Mouse (Mus musculus) midbrain, embryonic 15.5 days (tissue): ENCODE measurements around the gene Dnmbp. TPM values are rescaled to one million over a fixed set of nuclear protein-coding genes. Genes with fewer than 3 reads are reported as not detected.

ENCODE experiments used
- ATAC-seq: fragments of 200-750 bp; cut with Nextera tagmentation; replicated peaks from 2 replicates; pipeline ENCODE4 v1.8.0; 2017; ENCODE audit warnings: moderate TSS enrichment
- H3K27ac ChIP-seq: fragments of 300-500 bp; sonication (generic); 2 replicates; pipeline ENCODE4 v1.5.1; 2015; ENCODE audit warnings: mild to moderate bottlenecking, inconsistent platforms
- H3K27me3 ChIP-seq: fragments of 300-500 bp; sonication (generic); replicated peaks from 2 replicates; pipeline ENCODE4 v1.6.1; 2015; ENCODE audit warnings: inconsistent platforms
- H3K36me3 ChIP-seq: fragments of 300-500 bp; sonication (generic); replicated peaks from 2 replicates; pipeline ENCODE4 v1.6.1; 2015; ENCODE audit warnings: inconsistent platforms
- H3K4me1 ChIP-seq: fragments of 300-500 bp; sonication (generic); 2 replicates; pipeline ENCODE4 v1.6.1; 2015; ENCODE audit warnings: inconsistent platforms
- H3K4me2 ChIP-seq: fragments of 300-500 bp; sonication (generic); 2 replicates; pipeline ENCODE4 v1.6.1; 2015; ENCODE audit warnings: inconsistent platforms, mild to moderate bottlenecking, moderate library complexity
- H3K4me3 ChIP-seq: fragments of 300-500 bp; sonication (generic); 2 replicates; pipeline ENCODE4 v1.5.1; 2015; ENCODE audit warnings: mild to moderate bottlenecking, inconsistent platforms
- H3K9ac ChIP-seq: fragments of 300-500 bp; sonication (generic); 2 replicates; pipeline ENCODE4 v1.6.1; 2015; ENCODE audit warnings: mild to moderate bottlenecking, inconsistent platforms
- H3K9me3 ChIP-seq: fragments of 300-500 bp; sonication (generic); 2 replicates; pipeline ENCODE4 v1.6.1; 2016; ENCODE audit warnings: inconsistent platforms
- WGBS: fragments of 180-500 bp; shearing (Covaris S2); methylation state at CpG from one replicate; pipeline ENCODE4 v1.1.7; 2015; ENCODE audit warnings: mixed read lengths; 5-methylcytosine and 5-hydroxymethylcytosine counted together
- polyA plus RNA-seq: library from polyadenylated mRNA; unstranded; fragments of >200 nt; fragmentation: Nextera tagmentation; extraction: Ambion mirVana; gene quantifications from 2 replicates; pipeline ENCODE4 v1.2.1, GENCODE M21; 2015

Gene Dnmbp
- polyA plus RNA-seq, 1 experiment from 2014 or later = 8.1 TPM

DNA sequence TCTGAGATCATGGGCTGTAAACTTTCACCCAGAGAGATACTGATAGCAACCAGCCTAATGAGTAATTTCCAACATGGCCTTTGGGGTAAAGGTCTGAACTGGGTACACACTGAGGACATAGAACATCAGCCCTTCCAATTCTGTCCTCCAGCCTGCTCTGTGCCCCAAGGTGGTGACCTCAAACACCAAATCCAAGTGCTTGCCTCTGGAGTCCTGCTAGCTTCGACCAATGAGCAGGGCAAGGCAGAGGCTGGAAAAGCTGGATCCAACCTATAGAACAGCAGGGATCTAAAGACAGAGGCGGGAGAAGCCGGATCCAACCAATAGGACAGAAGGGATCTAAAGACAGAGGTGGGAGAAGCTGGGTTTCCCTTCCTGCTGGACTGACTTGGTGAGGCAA lies 21.2 kb downstream of the Dnmbp start:
- no peak overlapping the region for H3K9ac ChIP-seq
- H3K4me2 ChIP-seq = no peak overlapping the region
- H3K36me3 ChIP-seq = no peaks in the 10 kb centered on the region
- H3K27me3 ChIP-seq = no peaks in the 10 kb centered on the region
- H3K27ac ChIP-seq = no peak overlapping the region
- no peak for ATAC-seq
- no peaks in the 10 kb centered on the region for H3K9me3 ChIP-seq
- WGBS = 80% methylated on average over 3 of the region's 3 CpGs
- peaks cover 3% of the 10 kb centered on the region; the same call in 1 of the 2 replicates for H3K4me1 ChIP-seq
- no peak overlapping the region for H3K4me3 ChIP-seq

- Histone ChIP-seq H3K36me3 (no peaks in the 10 kb centered on the region), H3K4me1 (peaks cover 3% of the 10 kb centered on the region; the same call in 1 of the 2 replicates), H3K4me2 (no peak overlapping the region), H3K9ac (no peak overlapping the region), H3K4me3 (no peak overlapping the region), H3K9me3 (no peaks in the 10 kb centered on the region), H3K27ac (no peak overlapping the region), H3K27me3 (no peaks in the 10 kb centered on the region)
- WGBS = 93% methylated on average over 6 of the region's 6 CpGs
- no peak for ATAC-seq
These were observed 22.2 kb downstream of the Dnmbp start for GRCm38 (mm10) chr19:43917763-43918162.

DNA sequence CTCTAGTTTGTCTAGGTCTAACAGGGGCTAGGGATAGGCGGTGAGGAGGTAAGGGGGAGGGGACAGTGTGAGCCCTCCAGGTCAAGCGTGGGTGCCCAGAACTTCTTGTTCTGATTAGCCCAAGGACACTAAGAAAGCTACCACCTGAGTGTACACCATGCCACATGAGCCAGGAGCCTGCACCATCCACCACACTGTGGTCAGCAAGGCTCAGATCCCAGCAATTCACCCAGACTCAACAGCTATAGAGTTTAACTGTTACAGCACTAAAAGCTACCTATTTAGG lies 22.6 kb downstream of the Dnmbp start:
- H3K9me3 ChIP-seq = no peaks in the 10 kb centered on the region
- H3K36me3 ChIP-seq = no peaks in the 10 kb centered on the region
- no peak overlapping the region for H3K27ac ChIP-seq
- WGBS = 83% methylated on average over 2 of the region's 2 CpGs
- peaks cover 3% of the 10 kb centered on the region; the same call in 1 of the 2 replicates for H3K4me1 ChIP-seq
- no peak overlapping the region for H3K4me2 ChIP-seq
- ATAC-seq = no peak
- H3K27me3 ChIP-seq = no peaks in the 10 kb centered on the region
- no peak overlapping the region for H3K4me3 ChIP-seq
- H3K9ac ChIP-seq = no peak overlapping the region

DNA sequence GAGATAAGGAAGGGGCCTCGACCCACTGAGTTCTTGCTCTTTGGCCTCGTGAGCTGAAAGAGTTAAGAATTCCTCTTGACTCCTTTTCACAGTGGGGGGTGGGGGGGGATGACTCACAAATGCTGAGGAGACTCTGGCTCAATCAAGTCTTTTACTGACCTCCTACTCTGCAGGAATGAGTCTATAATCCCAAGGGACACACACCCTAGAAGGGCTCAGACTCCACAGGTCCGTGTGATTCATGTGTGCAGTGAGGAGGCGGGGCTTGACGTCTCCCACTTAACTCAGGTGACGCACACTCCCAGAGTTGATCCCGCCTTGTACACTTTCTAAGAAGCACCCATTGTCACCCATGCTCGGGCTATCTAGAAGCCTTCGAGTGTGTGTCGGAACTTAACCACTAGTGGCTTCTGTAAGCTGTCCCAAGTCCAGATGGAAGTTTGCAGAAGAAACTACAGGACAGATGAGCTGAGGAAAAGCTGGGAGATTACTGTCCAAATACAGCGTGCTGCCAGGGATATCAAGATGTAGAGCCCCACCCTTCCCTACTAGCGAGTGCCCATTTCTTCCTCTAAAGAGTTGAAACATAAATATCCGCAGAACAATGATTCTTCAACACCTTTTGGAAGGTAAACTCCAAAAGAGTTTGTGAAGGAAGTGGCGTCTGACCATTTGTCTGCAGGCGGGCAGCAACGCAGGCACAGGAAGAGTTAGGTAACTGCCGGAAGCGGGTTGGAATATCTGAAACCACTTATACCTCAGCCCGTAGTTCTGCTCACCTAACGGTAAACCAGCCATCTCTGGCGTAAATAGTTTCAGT lies 23.2 kb downstream of the Dnmbp start:
- H3K36me3 ChIP-seq = no peaks in the 10 kb centered on the region
- no peaks in the 10 kb centered on the region for H3K9me3 ChIP-seq
- H3K4me2 ChIP-seq = no peak overlapping the region
- H3K4me1 ChIP-seq = peaks cover 3% of the 10 kb centered on the region; the same call in 1 of the 2 replicates
- ATAC-seq = no peak
- no peak overlapping the region for H3K9ac ChIP-seq
- 68% methylated on average over 21 of the region's 21 CpGs for WGBS
- H3K27me3 ChIP-seq = no peaks in the 10 kb centered on the region
- no peak overlapping the region for H3K4me3 ChIP-seq
- H3K27ac ChIP-seq = no peak overlapping the region

DNA sequence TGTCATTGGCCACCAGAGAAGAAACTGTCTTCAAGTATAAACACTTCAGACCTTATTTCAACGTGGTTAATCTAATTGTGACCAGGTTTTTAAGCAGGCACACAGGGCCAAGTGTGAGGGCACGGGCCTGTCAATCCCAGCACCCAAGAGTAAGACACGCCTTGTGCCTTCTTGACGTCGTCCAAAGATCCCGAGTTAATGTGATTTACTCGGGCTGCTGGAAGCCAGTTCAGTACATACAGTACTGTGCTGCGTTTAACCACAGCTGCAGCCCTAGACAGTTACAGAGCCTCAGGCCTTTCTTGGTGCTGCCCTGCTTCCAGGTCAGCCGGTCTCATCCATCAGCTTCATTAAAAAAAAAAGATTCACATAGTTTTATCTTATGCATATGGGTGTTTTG lies 24.6 kb downstream of the Dnmbp start:
- Histone ChIP-seq H3K9ac (no peak overlapping the region), H3K4me2 (no peak overlapping the region), H3K36me3 (no peaks in the 10 kb centered on the region; the same call in 1 of the 2 replicates), H3K4me1 (no peaks in the 10 kb centered on the region), H3K27ac (no peak overlapping the region), H3K9me3 (no peaks in the 10 kb centered on the region), H3K27me3 (no peaks in the 10 kb centered on the region), H3K4me3 (no peak overlapping the region)
- 72% methylated on average over 9 of the region's 9 CpGs for WGBS
- no peak for ATAC-seq

DNA sequence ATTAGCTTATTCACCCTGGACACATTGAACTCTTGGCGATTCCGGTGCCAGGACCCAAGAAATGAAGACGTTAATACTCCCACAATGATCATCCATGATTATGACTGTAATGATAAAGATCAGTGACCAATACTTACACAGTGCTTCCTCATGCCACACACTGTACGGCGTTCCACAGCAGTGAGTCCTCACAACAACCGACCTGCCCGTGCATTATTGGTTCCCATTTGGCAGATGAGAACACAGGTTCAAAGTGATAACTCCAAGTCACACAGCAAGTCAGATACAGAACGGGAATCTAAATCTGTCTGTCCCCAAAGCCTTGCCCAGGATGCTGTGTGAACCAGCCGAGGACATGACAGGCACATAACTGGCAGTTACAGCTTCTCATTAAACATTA lies 25.0 kb downstream of the Dnmbp start:
- ATAC-seq = no peak
- Histone ChIP-seq H3K9me3 (no peaks in the 10 kb centered on the region), H3K9ac (no peak overlapping the region), H3K4me2 (no peak overlapping the region), H3K27ac (no peak overlapping the region), H3K4me1 (no peaks in the 10 kb centered on the region), H3K27me3 (no peaks in the 10 kb centered on the region), H3K36me3 (no peaks in the 10 kb centered on the region; the same call in 1 of the 2 replicates), H3K4me3 (no peak overlapping the region)
- WGBS = 91% methylated on average over 9 of the region's 9 CpGs

- 91% methylated on average over 4 of the region's 4 CpGs for WGBS
- no peaks in the 10 kb centered on the region for H3K4me1 ChIP-seq
- no peak overlapping the region for H3K4me3 ChIP-seq
- no peaks in the 10 kb centered on the region; the same call in 1 of the 2 replicates for H3K36me3 ChIP-seq
- H3K4me2 ChIP-seq = no peak overlapping the region
- ATAC-seq = no peak
- no peaks in the 10 kb centered on the region for H3K9me3 ChIP-seq
- H3K27me3 ChIP-seq = no peaks in the 10 kb centered on the region
- no peak overlapping the region for H3K27ac ChIP-seq
- no peak overlapping the region for H3K9ac ChIP-seq
These were observed 27.1 kb downstream of the Dnmbp start for GRCm38 (mm10) chr19:43912775-43913486.

- Histone ChIP-seq H3K27ac (no peak overlapping the region), H3K9ac (no peak overlapping the region), H3K27me3 (no peaks in the 10 kb centered on the region), H3K4me3 (no peak overlapping the region), H3K4me1 (no peaks in the 10 kb centered on the region), H3K36me3 (no peaks in the 10 kb centered on the region; the same call in 1 of the 2 replicates), H3K9me3 (no peaks in the 10 kb centered on the region), H3K4me2 (no peak overlapping the region)
- 92% methylated on average over 7 of the region's 7 CpGs for WGBS
- ATAC-seq = no peak
These were observed 33.5 kb downstream of the Dnmbp start for GRCm38 (mm10) chr19:43906492-43906891.

DNA sequence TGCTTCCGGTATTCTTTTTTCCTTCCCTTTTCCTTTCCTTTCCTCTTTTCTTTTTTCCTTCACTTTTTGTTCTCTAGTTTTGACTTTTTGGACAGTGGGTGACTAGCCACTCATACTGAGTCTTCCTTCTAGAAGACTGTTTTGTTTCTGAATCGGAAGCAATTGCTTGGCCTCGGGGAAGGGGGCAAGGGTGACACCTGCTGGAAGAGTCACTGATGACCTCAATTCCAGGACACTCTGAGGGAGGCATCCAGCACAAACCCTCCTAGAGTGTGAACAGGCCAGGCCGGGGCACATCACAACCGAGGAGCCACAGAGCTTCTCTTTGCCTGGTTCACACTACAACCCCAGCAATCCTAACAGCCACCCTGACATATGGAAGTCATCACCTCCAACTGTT lies 34.0 kb downstream of the Dnmbp start:
- H3K27ac ChIP-seq = no peak overlapping the region

DNA sequence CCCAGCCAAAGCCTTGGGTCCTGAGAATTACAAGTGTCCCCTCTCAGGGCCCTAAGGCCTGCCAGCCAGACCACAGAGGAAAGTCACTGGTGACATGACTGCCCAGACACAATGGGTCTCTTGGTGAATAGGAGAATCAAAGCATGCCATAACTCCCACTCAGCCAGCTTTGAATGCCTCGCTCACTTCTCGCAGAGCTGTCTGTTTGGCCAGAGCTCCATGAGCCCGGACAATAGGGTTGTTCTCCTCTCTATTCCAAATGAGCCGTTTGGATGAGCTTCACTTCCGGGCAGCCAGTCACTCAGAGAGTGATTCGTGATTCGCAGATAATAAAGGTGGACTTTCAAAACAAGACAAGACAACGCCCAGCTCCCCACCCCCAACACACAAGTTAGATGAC lies 34.9 kb downstream of the Dnmbp start:
- no peak overlapping the region for H3K4me3 ChIP-seq
- no peaks in the 10 kb centered on the region for H3K4me1 ChIP-seq
- no peak for ATAC-seq
- H3K36me3 ChIP-seq = no peaks in the 10 kb centered on the region
- H3K9me3 ChIP-seq = no peaks in the 10 kb centered on the region
- H3K9ac ChIP-seq = no peak overlapping the region
- WGBS = 18% methylated on average over 8 of the region's 8 CpGs
- H3K27ac ChIP-seq = no peak overlapping the region
- H3K27me3 ChIP-seq = no peaks in the 10 kb centered on the region
- no peak overlapping the region for H3K4me2 ChIP-seq

More for the DNA sequence above, 34.0 kb downstream of the Dnmbp start:
- no peak overlapping the region for H3K4me3 ChIP-seq
- no peak overlapping the region for H3K9ac ChIP-seq
- H3K4me1 ChIP-seq = no peaks in the 10 kb centered on the region
- no peaks in the 10 kb centered on the region; the same call in 1 of the 2 replicates for H3K36me3 ChIP-seq
- H3K4me2 ChIP-seq = no peak overlapping the region
- no peaks in the 10 kb centered on the region for H3K9me3 ChIP-seq
- no peak for ATAC-seq
- WGBS = 42% methylated on average over 5 of the region's 5 CpGs
- no peaks in the 10 kb centered on the region for H3K27me3 ChIP-seq

GRCm38 (mm10) chr19:43904327-43904726 lies 35.7 kb downstream of the Dnmbp start:
- no peaks in the 10 kb centered on the region for H3K27me3 ChIP-seq
- ATAC-seq = no peak
- no peaks in the 10 kb centered on the region for H3K4me1 ChIP-seq
- no peak overlapping the region for H3K4me2 ChIP-seq
- no peaks in the 10 kb centered on the region for H3K36me3 ChIP-seq
- H3K9ac ChIP-seq = no peak overlapping the region
- H3K9me3 ChIP-seq = no peaks in the 10 kb centered on the region
- WGBS = 88% methylated on average over 11 of the region's 11 CpGs
- no peak overlapping the region for H3K27ac ChIP-seq
- no peak overlapping the region for H3K4me3 ChIP-seq

- H3K27me3 ChIP-seq = no peaks in the 10 kb centered on the region
- 44% methylated on average over 12 of the region's 12 CpGs for WGBS
- H3K4me3 ChIP-seq = no peak overlapping the region
- no peak overlapping the region for H3K27ac ChIP-seq
- no peaks in the 10 kb centered on the region for H3K4me1 ChIP-seq
- H3K9ac ChIP-seq = no peak overlapping the region
- H3K36me3 ChIP-seq = no peaks in the 10 kb centered on the region
- H3K9me3 ChIP-seq = no peaks in the 10 kb centered on the region
- no peak for ATAC-seq
- H3K4me2 ChIP-seq = no peak overlapping the region
These were observed 37.1 kb downstream of the Dnmbp start for GRCm38 (mm10) chr19:43902887-43903286.

DNA sequence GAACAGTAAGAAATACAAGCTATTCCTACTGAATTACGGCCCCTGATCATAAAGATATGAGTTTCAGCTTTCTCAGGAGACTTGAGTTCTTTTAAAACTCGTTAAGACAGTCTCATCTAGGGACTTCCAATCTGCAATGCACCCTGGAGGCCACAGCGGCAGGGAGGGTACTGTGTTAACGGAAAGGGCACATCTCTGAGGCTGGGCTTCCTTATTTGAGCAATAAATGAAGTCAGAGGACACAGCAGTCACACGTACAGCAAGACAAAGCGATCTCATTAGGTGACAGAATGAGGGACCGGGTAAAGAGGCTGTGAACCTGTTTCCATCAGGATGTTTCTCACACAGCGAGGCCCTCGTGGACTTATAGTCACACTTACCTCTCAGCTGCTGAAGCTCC lies 39.3 kb downstream of the Dnmbp start:
- Histone ChIP-seq H3K27me3 (no peaks in the 10 kb centered on the region), H3K27ac (no peak overlapping the region), H3K4me3 (no peak overlapping the region), H3K4me1 (no peaks in the 10 kb centered on the region), H3K4me2 (no peak overlapping the region), H3K9me3 (no peaks in the 10 kb centered on the region), H3K9ac (no peak overlapping the region), H3K36me3 (no peaks in the 10 kb centered on the region)
- WGBS = 82% methylated on average over 9 of the region's 9 CpGs
- no peak for ATAC-seq
